Mouse (Mus musculus): ENCODE data around the gene Pdhx. TPM values are rescaled to one million over a fixed set of nuclear protein-coding genes. Genes with fewer than 3 reads are reported as not detected.

The Pdhx gene
- polyA plus RNA-seq, 1 experiment from 2014 or later = 20.1 TPM

GRCm38 (mm10) chr2:103084451-103084850 is 11.1 kb upstream of the Pdhx start:
- H3K4me2 ChIP-seq = no peak overlapping the region
- H3K4me1 ChIP-seq (replicated peaks) = no peaks in the 10 kb centered on the region
- H3K36me3 ChIP-seq (replicated peaks) = peaks cover 27% of the 10 kb centered on the region
- no peak for ATAC-seq (ENCODE audit: insufficient read depth)
- H3K9ac ChIP-seq = no peak overlapping the region
- H3K4me3 ChIP-seq (replicated peaks) = no peak overlapping the region
- WGBS (ENCODE audit: insufficient replicate concordance) = 50% methylated on average over 5 of the region's 5 CpGs
- H3K27ac ChIP-seq (replicated peaks) = no peak overlapping the region
- no peaks in the 10 kb centered on the region for H3K9me3 ChIP-seq (replicated peaks)
- H3K27me3 ChIP-seq = no peaks in the 10 kb centered on the region

- Histone ChIP-seq H3K9me3 (replicated peaks) (no peaks in the 10 kb centered on the region), H3K27ac (replicated peaks) (no peak overlapping the region), H3K27me3 (no peaks in the 10 kb centered on the region), H3K4me2 (no peak overlapping the region), H3K4me1 (replicated peaks) (no peaks in the 10 kb centered on the region), H3K4me3 (replicated peaks) (no peak overlapping the region), H3K9ac (no peak overlapping the region), H3K36me3 (replicated peaks) (peaks cover 12% of the 10 kb centered on the region)
- ATAC-seq (ENCODE audit: insufficient read depth) = no peak
- WGBS (ENCODE audit: insufficient replicate concordance) = 77% methylated on average over 7 of the region's 7 CpGs
These were observed 9.5 kb upstream of the Pdhx start for GRCm38 (mm10) chr2:103082853-103083252.

GRCm38 (mm10) chr2:103081706-103082105 is 8.4 kb upstream of the Pdhx start:
- ATAC-seq (ENCODE audit: insufficient read depth) = no peak
- 53% methylated on average over 5 of the region's 5 CpGs for WGBS (ENCODE audit: insufficient replicate concordance)
- H3K4me2 ChIP-seq = no peak overlapping the region
- H3K4me1 ChIP-seq (replicated peaks) = no peaks in the 10 kb centered on the region
- H3K27me3 ChIP-seq = no peaks in the 10 kb centered on the region
- H3K27ac ChIP-seq (replicated peaks) = no peak overlapping the region
- H3K9ac ChIP-seq = no peak overlapping the region
- H3K36me3 ChIP-seq (replicated peaks) = peaks cover 2% of the 10 kb centered on the region; the same call in 1 of the 2 replicates
- H3K4me3 ChIP-seq (replicated peaks) = no peak overlapping the region
- H3K9me3 ChIP-seq (replicated peaks) = no peaks in the 10 kb centered on the region

- Histone ChIP-seq H3K27ac (replicated peaks) (no peak overlapping the region), H3K27me3 (no peaks in the 10 kb centered on the region), H3K4me1 (replicated peaks) (no peaks in the 10 kb centered on the region; the same call in 1 of the 2 replicates), H3K9me3 (replicated peaks) (no peaks in the 10 kb centered on the region), H3K36me3 (replicated peaks) (peaks cover 2% of the 10 kb centered on the region; the same call in 1 of the 2 replicates), H3K4me2 (no peak overlapping the region), H3K9ac (no peak overlapping the region), H3K4me3 (replicated peaks) (no peak overlapping the region)
- WGBS (ENCODE audit: insufficient replicate concordance) = 69% methylated on average over 6 of the region's 6 CpGs
- ATAC-seq (ENCODE audit: insufficient read depth) = no peak
These were observed 7.8 kb upstream of the Pdhx start for GRCm38 (mm10) chr2:103081117-103081516.

- Histone ChIP-seq H3K27me3 (no peaks in the 10 kb centered on the region), H3K4me1 (replicated peaks) (peaks cover 38% of the 10 kb centered on the region), H3K36me3 (replicated peaks) (no peaks in the 10 kb centered on the region), H3K9ac (no peak overlapping the region), H3K27ac (replicated peaks) (no peak overlapping the region), H3K4me3 (replicated peaks) (no peak overlapping the region), H3K9me3 (replicated peaks) (no peaks in the 10 kb centered on the region), H3K4me2 (no peak overlapping the region)
- 50% methylated on average over 3 of the region's 3 CpGs for WGBS (ENCODE audit: insufficient replicate concordance)
- no peak for ATAC-seq (ENCODE audit: insufficient read depth)
These were observed 2.7 kb downstream of the Pdhx start for GRCm38 (mm10) chr2:103070586-103070985.

GRCm38 (mm10) chr2:103069752-103070405 is 3.4 kb downstream of the Pdhx start:
- ATAC-seq (ENCODE audit: insufficient read depth) = no peak
- WGBS (ENCODE audit: insufficient replicate concordance) = 74% methylated on average over 5 of the region's 5 CpGs

GRCm38 (mm10) chr2:103068602-103069001 is 4.7 kb downstream of the Pdhx start:
- H3K4me2 ChIP-seq = no peak overlapping the region
- no peak overlapping the region for H3K27ac ChIP-seq (replicated peaks)
- H3K4me1 ChIP-seq (replicated peaks) = peaks cover 28% of the 10 kb centered on the region
- 50% methylated on average over 1 of the region's 1 CpGs for WGBS (ENCODE audit: insufficient replicate concordance)
- no peaks in the 10 kb centered on the region for H3K27me3 ChIP-seq
- ATAC-seq (ENCODE audit: insufficient read depth) = no peak
- H3K36me3 ChIP-seq (replicated peaks) = no peaks in the 10 kb centered on the region
- H3K9me3 ChIP-seq (replicated peaks) = no peaks in the 10 kb centered on the region
- H3K4me3 ChIP-seq (replicated peaks) = no peak overlapping the region
- no peak overlapping the region for H3K9ac ChIP-seq

More at GRCm38 (mm10) chr2:103069752-103070405, 3.4 kb downstream of the Pdhx start:
- Histone ChIP-seq H3K4me3 (replicated peaks) (no peak overlapping the region), H3K4me1 (replicated peaks) (peaks cover 35% of the 10 kb centered on the region), H3K27ac (replicated peaks) (no peak overlapping the region), H3K27me3 (no peaks in the 10 kb centered on the region), H3K36me3 (replicated peaks) (no peaks in the 10 kb centered on the region), H3K4me2 (no peak overlapping the region), H3K9me3 (replicated peaks) (no peaks in the 10 kb centered on the region), H3K9ac (no peak overlapping the region)

- no peak overlapping the region for H3K9ac ChIP-seq
- H3K4me1 ChIP-seq (replicated peaks) = peaks cover 32% of the 10 kb centered on the region
- 69% methylated on average over 2 of the region's 2 CpGs for WGBS (ENCODE audit: insufficient replicate concordance)
- no peak overlapping the region for H3K4me2 ChIP-seq
- no peaks in the 10 kb centered on the region for H3K36me3 ChIP-seq (replicated peaks)
- H3K4me3 ChIP-seq (replicated peaks) = no peak overlapping the region
- H3K9me3 ChIP-seq (replicated peaks) = no peaks in the 10 kb centered on the region
- no peak overlapping the region for H3K27ac ChIP-seq (replicated peaks)
- H3K27me3 ChIP-seq = no peaks in the 10 kb centered on the region
- no peak for ATAC-seq (ENCODE audit: insufficient read depth)
These were observed 5.6 kb downstream of the Pdhx start for GRCm38 (mm10) chr2:103067552-103068207.

GRCm38 (mm10) chr2:103066683-103067551 is 6.4 kb downstream of the Pdhx start:
- Histone ChIP-seq H3K27ac (replicated peaks) (no peak overlapping the region), H3K36me3 (replicated peaks) (no peaks in the 10 kb centered on the region), H3K4me1 (replicated peaks) (peaks cover 27% of the 10 kb centered on the region), H3K27me3 (no peaks in the 10 kb centered on the region), H3K9me3 (replicated peaks) (no peaks in the 10 kb centered on the region), H3K4me2 (no peak overlapping the region), H3K4me3 (replicated peaks) (no peak overlapping the region), H3K9ac (no peak overlapping the region)
- 72% methylated on average over 8 of the region's 8 CpGs for WGBS (ENCODE audit: insufficient replicate concordance)
- ATAC-seq (ENCODE audit: insufficient read depth) = no peak

- no peak for ATAC-seq (ENCODE audit: insufficient read depth)
- H3K4me2 ChIP-seq = no peak overlapping the region
- no peak overlapping the region for H3K4me3 ChIP-seq (replicated peaks)
- no peaks in the 10 kb centered on the region for H3K36me3 ChIP-seq (replicated peaks)
- H3K4me1 ChIP-seq (replicated peaks) = peaks cover 4% of the 10 kb centered on the region; the same call in 1 of the 2 replicates
- H3K27me3 ChIP-seq = no peaks in the 10 kb centered on the region
- no peak overlapping the region for H3K27ac ChIP-seq (replicated peaks)
- WGBS (ENCODE audit: insufficient replicate concordance) = 31% methylated on average over 3 of the region's 3 CpGs
- no peaks in the 10 kb centered on the region for H3K9me3 ChIP-seq (replicated peaks)
- no peak overlapping the region for H3K9ac ChIP-seq
These were observed 10.4 kb downstream of the Pdhx start for GRCm38 (mm10) chr2:103062865-103063264.

- no peak overlapping the region for H3K4me3 ChIP-seq (replicated peaks)
- H3K9me3 ChIP-seq (replicated peaks) = no peaks in the 10 kb centered on the region
- no peak for ATAC-seq (ENCODE audit: insufficient read depth)
- H3K27me3 ChIP-seq = no peaks in the 10 kb centered on the region
- no peak overlapping the region for H3K4me2 ChIP-seq
- WGBS (ENCODE audit: insufficient replicate concordance) = 74% methylated on average over 3 of the region's 3 CpGs
- H3K36me3 ChIP-seq (replicated peaks) = 0 out of 2 replicates have a peak, but pooled peaks cover 4% of the 10 kb centered on the region
- no peak overlapping the region for H3K9ac ChIP-seq
- peaks cover 4% of the 10 kb centered on the region; the same call in 1 of the 2 replicates for H3K4me1 ChIP-seq (replicated peaks)
- H3K27ac ChIP-seq (replicated peaks) = no peak overlapping the region
These were observed 15.0 kb downstream of the Pdhx start for GRCm38 (mm10) chr2:103058266-103058665.
